Mouse (Mus musculus) hindbrain, embryonic 11.5 days (tissue): ENCODE measurements at regions not wholly inside any gene's neighbourhood (a gene's known extent, or its start where the extent isn't known, plus 50 kb on each side); places are given as distances from the start of the nearest gene placed in this dataset.

ENCODE experiments used
- ATAC-seq: fragments of 200-750 bp; cut with Nextera tagmentation; 2 replicates; pipeline ENCODE4 v1.8.0; 2017; ENCODE audit warnings: mild to moderate bottlenecking, moderate TSS enrichment, moderate library complexity; ENCODE audit not compliant: low FRiP score
- DNase-seq: peaks from one replicate; pipeline ENCODE4 v3.0.0-alpha.2; 2015; ENCODE audit warnings: low spot score
- H3K27ac ChIP-seq: fragments of 300-500 bp; sonication (generic); 2 replicates; pipeline ENCODE4 v1.5.1; 2014; ENCODE audit warnings: mild to moderate bottlenecking, low read depth, low read length
- H3K27me3 ChIP-seq: fragments of 300-500 bp; sonication (generic); 2 replicates; pipeline ENCODE4 v1.6.1; 2014; ENCODE audit warnings: mild to moderate bottlenecking, low read length, moderate library complexity, mixed read lengths; ENCODE audit not compliant: control insufficient read depth, insufficient read depth
- H3K36me3 ChIP-seq: fragments of 300-500 bp; sonication (generic); 2 replicates; pipeline ENCODE4 v1.6.1; 2014; ENCODE audit warnings: mild to moderate bottlenecking, low read length, moderate library complexity, mixed read lengths; ENCODE audit not compliant: control insufficient read depth, insufficient read depth
- H3K4me1 ChIP-seq: fragments of 300-500 bp; sonication (generic); replicated peaks from 2 replicates; pipeline ENCODE4 v1.6.1; 2014; ENCODE audit warnings: low read length, mixed read lengths; ENCODE audit not compliant: control insufficient read depth, insufficient read depth
- H3K4me2 ChIP-seq: fragments of 300-500 bp; sonication (generic); replicated peaks from 2 replicates; pipeline ENCODE4 v1.6.1; 2014; ENCODE audit warnings: mild to moderate bottlenecking, low read depth, low read length
- H3K4me3 ChIP-seq: fragments of 300-500 bp; sonication (generic); 2 replicates; pipeline ENCODE4 v1.5.1; 2014; ENCODE audit warnings: low read depth, low read length
- H3K9ac ChIP-seq: fragments of 300-500 bp; sonication (generic); 2 replicates; pipeline ENCODE4 v1.6.1; 2014; ENCODE audit warnings: low read depth, low read length
- H3K9me3 ChIP-seq: fragments of 300-500 bp; sonication (generic); 2 replicates; pipeline ENCODE4 v1.6.1; 2016; ENCODE audit warnings: low read length; ENCODE audit not compliant: control insufficient read depth
- WGBS: fragments of 180-500 bp; shearing (Covaris S2); extraction: QIAGEN DNeasy Blood & Tissue Kit; methylation state at CpG from one replicate; pipeline ENCODE4 v1.1.7; 2014; 5-methylcytosine and 5-hydroxymethylcytosine counted together

- no peaks in the 10 kb centered on the region for H3K9me3 ChIP-seq
- DNase-seq (no peak), ATAC-seq (no peak)
- no peaks in the 10 kb centered on the region for H3K36me3 ChIP-seq
- H3K4me1 ChIP-seq = no peaks in the 10 kb centered on the region
- no peak overlapping the region for H3K4me2 ChIP-seq
- H3K27me3 ChIP-seq = no peaks in the 10 kb centered on the region
- no peak overlapping the region for H3K27ac ChIP-seq
- H3K4me3 ChIP-seq = no peak overlapping the region
- H3K9ac ChIP-seq = no peak overlapping the region
- WGBS = 74% methylated on average over 8 of the region's 8 CpGs
These were observed 63.5 kb upstream of the Cdh6 start for GRCm38 (mm10) chr15:13236869-13237507.

- Histone ChIP-seq H3K27ac (no peak overlapping the region), H3K4me1 (no peaks in the 10 kb centered on the region), H3K9ac (no peak overlapping the region), H3K36me3 (no peaks in the 10 kb centered on the region), H3K27me3 (no peaks in the 10 kb centered on the region), H3K9me3 (no peaks in the 10 kb centered on the region), H3K4me3 (no peak overlapping the region), H3K4me2 (no peak overlapping the region)
- 86% methylated on average over 5 of the region's 5 CpGs for WGBS
- ATAC-seq (no peak), DNase-seq (no peak)
These were observed 59.2 kb upstream of the Cdh6 start for GRCm38 (mm10) chr15:13232567-13233259.

GRCm38 (mm10) chr15:13231550-13231949, 58.1 kb upstream of the Cdh6 start:
- Histone ChIP-seq H3K36me3 (no peaks in the 10 kb centered on the region), H3K9me3 (no peaks in the 10 kb centered on the region), H3K27me3 (no peaks in the 10 kb centered on the region), H3K4me2 (no peak overlapping the region), H3K4me3 (no peak overlapping the region), H3K27ac (no peak overlapping the region), H3K4me1 (no peaks in the 10 kb centered on the region), H3K9ac (no peak overlapping the region)
- ATAC-seq (no peak), DNase-seq (no peak)
- 40% methylated on average over 4 of the region's 4 CpGs for WGBS

- 90% methylated on average over 12 of the region's 12 CpGs for WGBS
- Histone ChIP-seq H3K9me3 (no peaks in the 10 kb centered on the region), H3K9ac (no peak overlapping the region), H3K36me3 (no peaks in the 10 kb centered on the region), H3K4me2 (no peak overlapping the region), H3K27ac (no peak overlapping the region), H3K4me3 (no peak overlapping the region), H3K4me1 (no peaks in the 10 kb centered on the region), H3K27me3 (no peaks in the 10 kb centered on the region)
- ATAC-seq (no peak), DNase-seq (no peak)
These were observed 54.6 kb upstream of the Cdh6 start for GRCm38 (mm10) chr15:13228125-13228524.
